Mouse (Mus musculus): ENCODE results near the gene Gsta2.
"Not testable (repeated sequence)": the region's sequence is repeated elsewhere in the genome, so short reads cannot be mapped to it uniquely, and the experiment has no call there.

Gsta2 gene

DNA sequence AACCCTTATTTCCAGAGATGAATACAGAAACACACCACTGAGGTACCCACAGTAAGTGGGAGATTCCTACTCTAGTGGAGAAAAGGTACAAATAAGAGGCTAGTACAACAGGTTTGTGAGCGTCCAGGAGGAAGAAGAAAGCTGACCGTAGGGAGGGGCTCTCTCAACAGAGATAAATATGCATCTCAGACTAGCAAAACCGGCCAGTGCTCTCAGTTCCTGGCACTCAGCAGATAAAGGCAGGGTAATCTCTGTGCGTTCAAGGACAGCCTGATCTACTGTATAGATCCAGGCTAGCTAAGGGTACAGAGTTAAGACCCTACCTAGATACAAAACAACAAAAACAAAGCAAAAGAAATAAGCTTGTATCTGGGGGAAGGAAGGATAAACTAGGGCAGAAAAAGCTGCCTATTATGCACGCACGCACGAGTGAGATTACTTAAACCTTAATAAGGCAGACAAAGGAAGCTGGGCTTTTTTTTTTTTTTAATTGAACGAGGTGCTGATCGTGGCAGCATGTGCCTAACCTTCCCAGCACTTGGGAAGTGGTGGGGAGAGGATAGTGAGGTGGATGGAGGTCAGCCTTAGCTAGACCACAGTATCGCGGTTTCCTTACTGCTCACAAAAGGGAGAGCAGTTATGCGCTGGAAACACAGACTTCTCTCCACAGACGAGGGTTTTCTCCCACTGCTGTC lies 10.4 kb upstream of the Gsta2 start:
- DNase-seq (ENCODE audit: low spot score) = no peak

DNA sequence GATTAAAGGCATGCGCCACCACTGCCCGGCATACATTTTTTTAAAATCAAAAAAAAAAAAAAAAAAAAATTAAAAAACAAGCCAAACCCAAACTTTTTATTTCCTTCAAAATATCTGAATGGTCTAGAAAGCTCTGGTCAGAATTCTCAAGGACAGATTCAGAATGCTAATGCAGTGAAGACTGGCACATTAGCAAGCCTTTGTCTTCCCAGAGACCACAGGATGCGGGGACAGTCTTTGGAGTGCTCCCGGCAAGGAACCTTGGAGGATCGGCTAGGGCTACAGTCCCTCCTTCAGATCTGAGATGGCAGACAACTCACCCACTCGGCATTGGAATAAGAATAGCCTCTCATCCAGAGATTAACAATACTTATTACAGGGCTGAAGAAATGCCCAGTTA lies 9.1 kb upstream of the Gsta2 start:
- no peak for DNase-seq (ENCODE audit: low spot score)

DNA sequence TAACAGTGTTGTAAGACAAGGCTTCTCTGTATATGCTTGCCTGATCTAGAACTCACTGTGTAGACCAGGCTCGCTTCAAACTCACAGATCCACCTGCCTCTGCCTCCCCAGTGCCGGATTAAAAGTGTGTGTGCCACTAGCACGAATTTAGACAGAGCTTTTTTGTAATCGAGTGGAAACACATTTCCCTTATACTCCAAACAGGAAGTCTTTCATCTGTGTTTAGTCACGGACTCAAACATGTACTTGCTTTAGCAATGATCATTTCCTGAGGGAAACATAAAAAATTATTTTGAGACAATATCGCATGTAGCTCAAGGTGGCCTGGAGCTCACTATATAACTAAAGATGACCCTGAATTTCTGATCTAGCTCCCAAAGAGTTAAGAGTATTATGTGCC lies 7.8 kb upstream of the Gsta2 start:
- DNase-seq (ENCODE audit: low spot score) = no peak

DNA sequence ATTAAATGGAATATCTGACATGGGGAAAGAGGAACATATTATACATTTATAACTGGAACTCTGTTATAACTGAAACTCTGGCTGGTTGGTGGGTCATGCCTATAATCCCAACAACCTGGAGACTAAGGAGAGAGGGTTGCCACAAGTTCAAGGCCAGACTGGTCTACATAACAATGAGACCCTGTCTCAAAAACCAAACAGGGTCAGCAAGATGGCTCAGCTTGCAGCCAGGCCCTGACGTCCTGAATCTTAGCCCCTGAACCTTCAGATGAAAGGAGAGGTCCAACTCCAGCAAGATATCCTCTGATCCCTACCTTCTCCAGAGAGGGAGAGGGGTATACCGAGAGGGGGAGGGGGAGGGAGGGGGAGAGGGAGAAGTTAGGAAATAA lies 4.9 kb upstream of the Gsta2 start:
- DNase-seq (ENCODE audit: low spot score) = no peak

DNA sequence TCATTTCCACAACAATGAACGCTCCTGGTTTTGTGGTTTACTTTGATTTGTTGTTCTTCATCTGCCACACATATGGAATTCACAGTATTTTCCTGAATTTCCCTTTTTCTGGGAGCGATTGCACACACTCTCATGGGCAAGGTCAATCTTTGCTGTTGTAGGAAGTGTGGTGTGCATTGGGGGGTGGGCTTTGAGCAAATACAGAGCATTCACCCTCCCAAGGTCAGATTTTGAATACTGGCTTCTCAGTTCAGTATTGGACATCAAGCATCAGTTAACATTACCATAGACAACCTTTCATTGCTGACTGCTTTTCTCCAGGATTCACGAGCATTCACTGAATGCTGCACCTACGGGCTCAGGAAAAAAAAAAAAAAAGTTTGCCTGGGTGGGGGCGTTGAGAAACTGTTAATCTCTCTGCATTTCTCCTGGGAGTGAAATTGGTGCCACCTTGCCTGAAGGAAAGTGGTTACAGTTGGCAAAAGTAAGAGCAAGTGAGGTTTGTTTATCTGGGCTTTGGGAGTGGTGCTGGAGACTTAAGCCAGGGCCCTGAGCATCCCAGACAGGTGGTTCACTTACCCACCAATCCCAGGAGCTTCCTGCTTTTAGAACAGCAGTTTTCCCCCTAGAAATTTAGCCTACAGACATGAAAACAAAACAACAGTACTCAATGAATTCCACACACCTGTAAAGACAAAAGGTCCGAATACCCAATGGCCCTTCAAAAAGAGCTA lies 4.3 kb upstream of the Gsta2 start:
- no peak for DNase-seq (ENCODE audit: low spot score)

DNA sequence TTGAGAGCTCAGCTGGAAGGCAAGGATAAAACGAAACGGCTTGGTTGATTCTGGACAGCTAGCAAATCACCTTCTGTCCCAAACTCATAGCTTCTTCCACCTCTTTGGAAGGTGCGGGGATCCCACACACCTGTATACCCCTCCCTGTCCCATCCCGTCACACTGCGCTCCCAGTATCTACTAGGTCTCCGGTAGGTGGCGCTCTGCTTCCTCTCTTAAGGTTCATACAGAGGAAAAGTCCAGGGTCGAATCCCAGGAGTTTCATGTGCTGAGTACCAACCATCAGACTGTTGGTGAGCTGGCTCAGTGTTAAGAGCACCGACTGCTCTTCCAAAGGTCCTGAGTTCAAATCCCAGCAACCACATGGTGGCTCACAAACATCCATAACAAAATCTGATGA lies 2.5 kb upstream of the Gsta2 start:
- DNase-seq (ENCODE audit: low spot score) = peak; percentile 22

DNA sequence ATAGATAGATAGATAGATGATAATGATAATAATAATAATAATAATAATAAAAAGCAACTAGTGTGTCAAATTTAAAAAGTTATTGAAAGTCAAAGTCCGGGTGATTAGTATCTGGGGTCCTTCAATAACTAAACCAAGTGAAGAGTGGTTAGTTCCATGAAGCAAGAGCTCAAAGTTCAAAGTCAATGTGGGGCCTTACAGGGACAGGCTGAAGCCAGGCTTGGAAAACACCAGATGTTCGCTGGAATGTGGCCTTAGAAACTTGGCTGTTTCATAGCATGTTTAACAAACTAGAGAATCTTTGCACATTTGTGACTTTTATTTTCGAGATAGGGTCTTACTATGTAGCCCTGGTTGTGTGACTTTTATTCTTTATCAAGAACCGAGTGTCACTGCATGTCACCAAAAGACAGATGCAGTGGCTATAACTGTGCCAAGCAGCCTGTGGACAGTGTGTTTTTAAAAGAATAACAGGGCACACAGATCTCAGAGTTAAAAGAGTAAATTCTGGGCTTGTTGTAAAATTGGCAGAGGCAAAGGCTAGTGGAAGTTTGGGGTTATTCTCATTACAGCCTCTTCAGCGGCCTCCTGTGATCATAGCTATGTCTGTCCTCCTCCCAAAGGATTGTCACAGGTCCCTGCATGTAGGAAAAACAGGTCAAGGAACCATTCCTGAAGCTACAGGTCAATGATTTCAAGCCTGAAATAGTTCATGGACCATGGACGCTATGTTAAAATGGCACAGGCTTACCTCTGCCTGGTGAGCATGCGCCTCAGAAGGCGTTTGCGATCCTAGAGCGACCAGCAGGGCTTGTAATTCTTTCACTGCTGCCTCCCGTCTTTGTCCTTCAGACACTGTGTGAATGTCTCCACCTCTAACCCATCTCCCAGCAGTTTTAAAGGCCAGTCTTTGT lies 666 bp downstream of the Gsta2 start:
- no peak for DNase-seq (ENCODE audit: low spot score)

DNA sequence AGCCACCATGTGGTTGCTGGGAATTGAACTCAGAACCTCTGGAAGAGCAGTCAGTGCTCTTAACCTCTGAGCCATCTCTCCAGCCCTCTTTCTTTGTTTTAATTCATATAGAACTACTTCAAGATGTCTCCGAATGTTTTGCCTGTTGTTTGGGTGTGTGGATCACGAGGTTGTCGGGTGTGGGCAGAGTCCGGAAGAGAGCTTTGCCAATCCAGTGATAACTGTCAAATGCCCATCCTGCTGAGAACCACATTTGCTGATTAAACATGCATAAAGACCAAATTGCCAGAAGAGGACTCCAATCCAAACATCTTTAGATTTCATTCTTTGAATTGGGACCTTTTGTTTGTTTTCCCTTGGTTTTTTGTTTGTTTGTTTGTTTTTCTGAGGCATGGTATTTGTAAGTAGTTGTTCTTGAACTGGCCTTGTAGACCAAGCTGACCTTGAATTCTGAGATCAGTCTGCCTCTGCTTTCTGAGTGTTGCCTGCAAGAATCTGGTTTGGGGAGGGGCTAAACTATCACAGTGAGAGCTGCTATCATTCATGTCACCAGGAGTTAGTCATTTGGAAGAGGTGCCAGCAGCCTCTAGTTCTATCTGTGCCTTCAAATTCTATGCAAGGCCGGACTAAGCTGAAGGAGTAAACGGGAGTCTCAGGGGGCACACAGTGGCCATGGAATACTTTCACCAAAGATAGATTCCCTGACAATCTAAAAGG lies 3.9 kb downstream of the Gsta2 start:
- DNase-seq (ENCODE audit: low spot score) = no peak

DNA sequence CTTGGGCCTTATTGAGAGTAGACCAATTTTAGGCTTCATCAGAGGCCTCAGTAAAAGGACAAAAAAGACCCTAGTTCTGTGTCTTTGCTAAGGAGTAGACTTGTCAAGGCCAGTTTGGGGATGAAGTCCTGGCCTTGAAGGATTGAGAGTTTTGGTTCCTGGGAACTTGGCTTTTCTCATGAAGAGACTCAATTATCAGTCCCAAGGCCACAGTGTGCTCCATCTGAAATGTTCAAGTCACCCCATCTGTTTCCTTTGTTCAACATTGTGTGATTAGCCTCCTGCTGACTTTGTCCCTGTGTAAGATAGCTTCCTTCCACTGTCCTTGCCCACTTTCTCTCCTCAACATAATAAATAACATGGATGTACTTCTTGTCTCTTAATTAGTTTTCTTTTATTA lies 5.6 kb downstream of the Gsta2 start:
- not testable (repeated sequence) for DNase-seq (ENCODE audit: low spot score)

DNA sequence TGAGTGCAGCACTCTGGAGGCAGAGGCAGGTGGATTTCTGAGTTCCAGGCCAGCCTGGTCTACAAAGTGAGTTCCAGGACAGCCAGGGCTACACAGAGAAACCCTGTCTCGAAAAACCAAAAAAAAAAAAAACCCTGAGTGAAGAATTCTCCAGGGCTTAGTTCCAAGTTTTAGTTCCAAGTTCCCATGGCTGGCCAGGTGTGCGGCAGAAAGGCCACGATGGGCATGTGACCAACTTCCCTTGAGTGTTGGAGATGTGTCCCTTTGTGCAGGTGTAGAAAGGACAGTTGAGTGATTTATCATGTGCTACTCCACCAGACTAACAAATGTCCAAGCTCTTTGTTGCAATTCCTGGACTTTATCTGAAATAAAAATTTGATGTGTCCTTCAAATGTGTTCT lies 6.4 kb downstream of the Gsta2 start:
- DNase-seq (ENCODE audit: low spot score) = not testable (repeated sequence)

DNA sequence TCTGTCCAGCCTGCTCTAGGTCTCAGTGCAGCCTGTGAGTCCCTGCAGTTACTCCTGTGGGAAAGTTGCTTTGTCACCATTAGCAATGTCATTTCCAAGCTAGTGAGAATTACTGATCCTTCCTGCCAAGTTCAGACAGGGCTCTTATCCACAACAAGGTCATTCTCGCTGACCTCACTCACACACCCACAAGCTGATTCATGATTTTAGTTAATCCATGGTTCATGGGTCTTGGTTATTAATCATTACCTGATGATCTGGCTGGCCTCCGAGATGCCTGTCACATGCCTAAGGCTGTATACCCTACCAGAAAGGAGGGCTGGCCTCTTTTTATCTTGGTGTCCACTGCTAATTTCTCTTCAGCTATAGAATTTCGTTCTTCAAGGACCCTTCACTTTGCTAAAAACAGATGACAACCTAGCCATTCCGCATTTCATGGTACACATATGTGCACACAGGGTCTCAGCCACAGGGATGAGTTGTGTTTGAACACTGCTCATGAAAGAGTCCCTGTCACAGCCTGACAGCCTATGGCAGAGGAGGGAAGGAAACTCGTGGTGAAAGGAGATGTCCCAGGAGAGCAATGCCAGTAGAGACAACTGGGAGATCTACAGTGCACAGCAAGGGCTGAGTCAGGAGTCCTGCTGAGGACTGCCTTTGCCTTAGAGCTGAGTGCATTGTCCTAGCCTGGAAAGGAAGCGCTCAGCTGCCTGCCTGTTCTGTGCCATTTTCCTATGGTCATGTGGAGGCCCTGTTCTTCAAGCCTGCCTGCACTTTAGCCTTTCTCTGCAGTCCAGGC lies 7.2 kb downstream of the Gsta2 start:
- not testable (repeated sequence) for DNase-seq (ENCODE audit: low spot score)

DNA sequence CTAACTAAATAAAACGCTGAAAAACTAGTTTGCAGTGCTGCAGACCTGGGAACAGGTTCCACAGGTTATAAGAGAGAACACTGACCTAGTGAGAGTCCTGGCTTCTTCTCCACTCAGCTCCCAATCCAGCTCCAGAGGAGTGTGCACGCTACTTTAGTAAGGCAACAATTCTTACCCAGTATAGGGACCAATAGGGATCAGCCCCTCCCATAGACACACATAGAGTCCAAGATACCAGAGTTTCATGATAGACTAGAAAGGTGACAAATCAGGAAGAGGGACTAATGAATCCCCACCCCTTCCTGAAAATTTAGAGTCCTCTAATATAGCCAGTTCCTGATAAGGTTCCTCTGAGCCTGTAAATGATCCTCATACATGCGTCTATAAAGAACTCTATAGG lies 8.6 kb downstream of the Gsta2 start:
- DNase-seq (ENCODE audit: low spot score) = no peak

DNA sequence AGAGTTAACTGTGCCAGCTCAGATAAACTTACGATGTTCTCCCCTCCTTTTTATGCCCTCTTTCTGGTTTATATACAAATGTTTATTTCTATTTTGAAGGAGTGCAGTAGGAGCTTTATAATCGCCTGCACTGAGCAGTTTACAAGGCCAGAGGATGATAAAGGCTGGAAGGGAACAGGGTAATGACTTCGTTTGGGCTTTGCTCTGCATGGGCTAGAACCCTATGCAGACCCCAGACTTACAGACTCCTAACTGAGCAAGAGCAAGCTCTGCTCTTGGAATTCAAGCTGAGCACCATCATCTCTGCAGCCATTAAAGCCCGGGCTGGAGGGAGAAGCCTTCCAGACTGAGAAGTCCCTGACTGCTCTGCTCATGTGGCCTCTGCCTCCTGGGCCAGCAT lies 10.4 kb downstream of the Gsta2 start:
- DNase-seq (ENCODE audit: low spot score) = not testable (repeated sequence)

DNA sequence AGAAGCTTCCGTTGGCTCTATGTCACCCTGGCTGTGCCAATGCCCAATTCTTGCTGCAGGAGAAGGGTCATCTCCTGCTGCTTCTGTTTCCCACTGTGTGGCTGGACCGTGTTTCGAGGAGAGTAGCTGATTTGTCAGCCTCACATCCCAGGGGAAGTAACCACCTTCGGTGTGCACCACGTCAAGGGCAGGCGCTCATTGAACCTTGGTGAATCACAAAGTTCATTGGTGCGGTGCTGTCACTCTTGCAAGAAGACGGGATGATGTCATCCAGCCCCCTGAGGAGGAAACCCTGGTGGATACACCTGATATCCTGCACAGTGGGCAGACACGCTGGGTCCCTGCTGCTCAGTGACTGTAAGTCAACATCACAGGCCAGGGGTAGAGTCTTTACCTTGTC lies 12.5 kb downstream of the Gsta2 start:
- DNase-seq (ENCODE audit: low spot score) = not testable (repeated sequence)

DNA sequence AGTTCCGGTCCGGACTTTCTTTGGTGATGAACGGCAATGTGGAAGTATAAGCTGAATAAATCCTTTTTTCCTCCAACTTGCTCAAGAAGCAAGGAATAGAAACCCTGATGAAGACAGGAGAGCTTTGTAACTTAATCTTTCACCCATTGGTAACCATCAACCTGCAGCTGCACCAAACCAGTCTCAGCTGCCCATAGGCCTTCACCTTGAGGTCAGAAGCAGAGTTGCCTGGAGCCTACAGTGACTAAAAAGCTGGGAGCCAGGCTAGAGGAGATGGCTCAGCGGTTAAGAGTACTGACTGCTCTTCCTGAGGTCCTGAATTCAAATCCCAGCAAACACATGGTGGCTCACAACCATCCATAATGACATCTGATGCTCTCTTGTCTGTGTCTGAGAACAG lies 13.1 kb downstream of the Gsta2 start:
- DNase-seq (ENCODE audit: low spot score) = not testable (repeated sequence)

DNA sequence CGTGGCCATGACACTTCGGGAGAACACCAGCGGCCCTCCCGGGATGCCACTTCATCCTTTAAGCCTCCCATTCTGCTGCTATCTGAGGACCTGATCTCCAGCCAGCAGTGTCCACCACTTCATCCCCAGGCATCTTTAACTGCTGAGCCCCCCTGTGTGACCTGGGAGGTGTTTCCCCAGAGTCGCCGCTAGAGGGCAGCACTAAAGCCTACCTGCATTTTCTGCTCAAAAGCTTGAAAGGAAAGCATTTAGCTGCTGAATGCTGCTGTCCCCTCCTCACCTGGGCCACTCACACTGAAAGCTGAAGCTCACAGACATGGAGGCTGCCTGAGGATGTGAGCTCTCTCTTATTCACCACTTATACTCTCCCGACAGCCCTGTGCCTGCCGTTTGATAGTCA lies 15.3 kb downstream of the Gsta2 start:
- DNase-seq (ENCODE audit: low spot score) = peak; percentile 9

DNA sequence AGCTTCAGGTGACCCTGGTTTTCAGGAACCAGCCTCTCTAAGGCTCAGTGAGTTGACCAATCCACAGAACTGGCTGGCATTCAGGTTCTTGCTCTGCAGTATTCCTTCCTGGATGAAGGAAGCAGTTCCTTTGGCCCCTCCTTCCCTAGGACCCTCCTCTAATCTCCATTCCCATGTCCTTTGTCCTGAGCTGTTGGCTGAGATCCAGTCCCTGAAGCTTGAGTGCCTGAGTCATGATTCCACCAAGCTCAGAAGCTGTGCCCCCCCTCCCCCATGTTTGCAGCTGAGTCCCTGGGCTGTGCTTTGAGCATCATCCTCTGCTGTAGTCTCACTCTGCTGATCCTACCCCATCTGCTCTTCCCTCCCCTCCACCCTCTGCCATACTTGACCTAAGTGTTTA lies 18.5 kb downstream of the Gsta2 start:
- not testable (repeated sequence) for DNase-seq (ENCODE audit: low spot score)

DNA sequence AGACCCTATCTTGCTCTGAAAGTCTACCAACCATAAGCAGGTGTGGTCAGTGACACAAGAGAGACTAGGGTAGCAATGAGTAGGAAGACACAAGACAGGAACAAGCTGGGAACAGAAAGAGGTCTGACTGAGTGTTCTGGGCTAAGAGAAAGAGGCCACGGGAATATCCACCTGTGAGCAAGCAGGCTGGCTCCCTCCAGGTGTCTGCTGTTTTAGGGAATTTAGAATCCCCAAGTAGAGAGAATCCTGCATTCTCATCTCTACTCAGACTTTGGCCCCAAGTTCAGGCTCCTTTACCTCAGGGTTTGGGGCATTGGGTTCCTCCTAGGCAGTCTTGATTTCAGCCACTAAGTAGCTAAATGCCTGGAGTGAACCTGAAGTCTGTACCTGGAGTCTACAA lies 28.3 kb downstream of the Gsta2 start, which contains the start of gene Omt2b:
TSS of gene Omt2b (plus strand) at position 301 of the 400 bp plus-strand sequence.
- DNase-seq (ENCODE audit: low spot score) = not testable (repeated sequence)

DNA sequence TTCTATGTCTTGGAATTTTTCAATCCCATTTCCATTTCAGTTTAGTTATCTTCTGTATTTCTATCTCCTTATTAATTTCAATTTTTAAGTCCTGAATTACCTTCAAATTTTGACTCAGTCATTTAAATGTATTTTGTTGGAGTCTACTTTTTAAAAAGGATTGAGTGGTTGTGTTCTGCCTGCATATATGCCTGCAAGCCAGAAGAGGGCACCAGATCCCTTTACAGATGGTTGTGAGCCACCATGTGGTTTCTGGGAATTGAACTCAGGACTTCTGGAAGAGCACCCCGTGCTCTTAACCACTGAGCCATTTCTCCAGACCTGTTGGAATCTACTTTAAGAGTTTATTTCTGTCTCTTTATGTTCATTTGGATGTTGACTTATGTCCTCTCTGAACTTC lies 36.1 kb downstream of the Gsta2 start:
- no peak for DNase-seq (ENCODE audit: low spot score)

DNA sequence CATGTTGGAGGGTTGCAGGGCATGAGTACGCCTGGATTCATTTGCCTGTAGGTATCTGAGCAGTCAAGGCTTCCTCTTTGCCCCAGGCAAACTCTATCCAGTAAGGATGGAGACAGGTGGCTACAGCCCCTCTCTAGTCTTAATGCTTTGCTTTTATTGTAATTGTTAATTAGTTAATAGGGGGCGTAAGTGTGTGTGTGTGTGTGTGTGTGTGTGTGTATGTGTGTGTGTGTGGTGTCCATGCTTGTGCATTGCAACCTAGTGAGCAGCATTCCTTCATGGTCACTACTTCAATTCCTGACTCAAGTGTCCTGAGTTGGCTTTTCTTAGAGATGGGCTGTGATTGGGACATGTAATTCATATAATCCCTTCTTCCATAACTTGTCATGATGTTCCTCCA lies 40.9 kb downstream of the Gsta2 start, which contains the start of gene Omt2a:
TSS of gene Omt2a (minus strand) at position 101 of the 400 bp plus-strand sequence.
- no peak for DNase-seq (ENCODE audit: low spot score)

DNA sequence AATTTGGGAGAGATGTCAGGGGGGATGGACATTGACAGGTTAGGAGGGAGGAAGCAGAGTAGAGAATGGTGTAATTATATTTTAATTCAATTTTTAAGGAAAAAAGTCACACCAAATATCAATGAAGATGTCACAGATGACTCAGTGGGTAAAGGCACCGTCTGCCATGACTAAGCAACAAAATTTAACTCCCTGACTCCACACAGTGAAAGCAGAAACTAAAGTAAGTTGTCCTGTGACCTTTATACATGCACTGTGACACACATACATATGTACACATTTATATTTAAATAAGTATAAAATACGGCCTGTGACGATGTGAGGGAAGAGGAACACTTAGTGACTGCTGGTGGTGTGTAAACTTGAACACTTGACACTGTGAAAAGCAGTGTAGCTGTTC lies 47.5 kb downstream of the Gsta2 start:
- not testable (repeated sequence) for DNase-seq (ENCODE audit: low spot score)

All from spleen, adult 12 weeks (tissue).